Mouse (Mus musculus) liver, embryonic 13.5 days (tissue): Measurements from ENCODE around the gene Gm9745. TPM values are rescaled to one million over a fixed set of nuclear protein-coding genes. Genes with fewer than 3 reads are reported as not detected.

Source experiments
- microRNA-seq: library from miRNA; unstranded; fragments of <30 nt; microRNA quantifications from one replicate; pipeline ENCODE4, GENCODE M21; 2016
- polyA plus RNA-seq: library from polyadenylated mRNA; unstranded; fragments of >200 nt; fragmentation: Nextera tagmentation; extraction: Ambion mirVana; gene quantifications from 2 replicates; pipeline ENCODE4 v1.2.1, GENCODE M21; 2015

The Gm9745 gene
- polyA plus RNA-seq, 1 experiment from 2014 or later: not detected

Small RNA genes lying within 50 kb of the gene (microRNA-seq; reads per million reads assigned to microRNA genes)
- not detected for gene Gm22750

Other genes with a start within 250 kb of the Gm9745 start
- 7.8 and 9.9 TPM in 2 replicates for gene Wdr37, start 76.3 kb downstream of the Gm9745 start, polyA plus RNA-seq
- 78.9 and 108 TPM in 2 replicates for gene Idi1, start 62.7 kb downstream of the Gm9745 start, polyA plus RNA-seq
- not detected in 2 replicates for gene Idi2, start 4.6 kb upstream of the Gm9745 start, polyA plus RNA-seq
- 65.5 and 70.4 TPM in 2 replicates for gene Gtpbp4, start 47.9 kb upstream of the Gm9745 start, polyA plus RNA-seq
- 23.7 and 27.6 TPM in 2 replicates for gene Larp4b, start 145.7 kb upstream of the Gm9745 start, polyA plus RNA-seq